Mouse (Mus musculus): Measurements from ENCODE around the gene Adk. TPM values are rescaled to one million over a fixed set of nuclear protein-coding genes. Genes with fewer than 3 reads are reported as not detected.

Gene Adk
- polyA plus RNA-seq, 1 experiment from 2014 or later = 240 TPM

- no peak overlapping the region for H3K9ac ChIP-seq (ENCODE audit: low read depth, low read length)
- H3K9me3 ChIP-seq (ENCODE audit: control insufficient read depth) = no peaks in the 10 kb centered on the region
- H3K4me2 ChIP-seq (replicated peaks; ENCODE audit: low read depth) = no peak overlapping the region
- ATAC-seq = no peak
- no peaks in the 10 kb centered on the region for H3K36me3 ChIP-seq (ENCODE audit: control insufficient read depth, insufficient read depth)
- H3K27ac ChIP-seq (ENCODE audit: low read depth, low read length) = no peak overlapping the region
- no peak for TF ChIP-seq CTCF (IDR thresholded peaks at IDR 0.05; ENCODE audit: low read depth)
- no peaks in the 10 kb centered on the region for H3K4me1 ChIP-seq (replicated peaks; ENCODE audit: control insufficient read depth, insufficient read depth, low read length)
- 79% methylated on average over 3 of the region's 3 CpGs for WGBS
- H3K4me3 ChIP-seq (ENCODE audit: low read depth, low read length) = no peak overlapping the region
- H3K27me3 ChIP-seq (replicated peaks; ENCODE audit: control insufficient read depth, insufficient read depth, low read length) = no peaks in the 10 kb centered on the region
These were observed 290.6 kb downstream of the Adk start for GRCm38 (mm10) chr14:21342984-21343383.

- TF ChIP-seq CTCF (IDR thresholded peaks at IDR 0.05; ENCODE audit: low read depth) = no peak
- WGBS = 89% methylated on average over 6 of the region's 6 CpGs
- no peaks in the 10 kb centered on the region for H3K9me3 ChIP-seq (ENCODE audit: control insufficient read depth)
- H3K36me3 ChIP-seq (ENCODE audit: control insufficient read depth, insufficient read depth) = no peaks in the 10 kb centered on the region
- no peak overlapping the region for H3K4me3 ChIP-seq (ENCODE audit: low read depth, low read length)
- H3K4me1 ChIP-seq (replicated peaks; ENCODE audit: control insufficient read depth, insufficient read depth, low read length) = no peaks in the 10 kb centered on the region
- no peaks in the 10 kb centered on the region for H3K27me3 ChIP-seq (replicated peaks; ENCODE audit: control insufficient read depth, insufficient read depth, low read length)
- H3K9ac ChIP-seq (ENCODE audit: low read depth, low read length) = no peak overlapping the region
- ATAC-seq = no peak
- H3K4me2 ChIP-seq (replicated peaks; ENCODE audit: low read depth) = no peak overlapping the region
- no peak overlapping the region for H3K27ac ChIP-seq (ENCODE audit: low read depth, low read length)
These were observed 292.5 kb downstream of the Adk start for GRCm38 (mm10) chr14:21344896-21345295.

GRCm38 (mm10) chr14:21348611-21349260 is 296.4 kb downstream of the Adk start:
- Histone ChIP-seq H3K4me3 (ENCODE audit: low read depth, low read length) (no peak overlapping the region), H3K36me3 (ENCODE audit: control insufficient read depth, insufficient read depth) (no peaks in the 10 kb centered on the region), H3K4me2 (replicated peaks; ENCODE audit: low read depth) (no peak overlapping the region), H3K9me3 (ENCODE audit: control insufficient read depth) (no peaks in the 10 kb centered on the region), H3K27me3 (replicated peaks; ENCODE audit: control insufficient read depth, insufficient read depth, low read length) (no peaks in the 10 kb centered on the region), H3K4me1 (replicated peaks; ENCODE audit: control insufficient read depth, insufficient read depth, low read length) (no peaks in the 10 kb centered on the region), H3K27ac (ENCODE audit: low read depth, low read length) (no peak overlapping the region), H3K9ac (ENCODE audit: low read depth, low read length) (no peak overlapping the region)
- no peak for ATAC-seq
- no peak for TF ChIP-seq CTCF (IDR thresholded peaks at IDR 0.05; ENCODE audit: low read depth)
- 54% methylated on average over 6 of the region's 6 CpGs for WGBS

- TF ChIP-seq CTCF (IDR thresholded peaks at IDR 0.05; ENCODE audit: low read depth) = no peak
- no peak overlapping the region for H3K4me2 ChIP-seq (replicated peaks; ENCODE audit: low read depth)
- no peak overlapping the region for H3K4me3 ChIP-seq (ENCODE audit: low read depth, low read length)
- no peak overlapping the region for H3K27ac ChIP-seq (ENCODE audit: low read depth, low read length)
- ATAC-seq = no peak
- H3K9me3 ChIP-seq (ENCODE audit: control insufficient read depth) = no peaks in the 10 kb centered on the region
- no peaks in the 10 kb centered on the region for H3K36me3 ChIP-seq (ENCODE audit: control insufficient read depth, insufficient read depth)
- no peaks in the 10 kb centered on the region for H3K4me1 ChIP-seq (replicated peaks; ENCODE audit: control insufficient read depth, insufficient read depth, low read length)
- no peaks in the 10 kb centered on the region for H3K27me3 ChIP-seq (replicated peaks; ENCODE audit: control insufficient read depth, insufficient read depth, low read length)
- WGBS = 80% methylated on average over 2 of the region's 2 CpGs
- no peak overlapping the region for H3K9ac ChIP-seq (ENCODE audit: low read depth, low read length)
These were observed 299.3 kb downstream of the Adk start for GRCm38 (mm10) chr14:21351646-21352045.

GRCm38 (mm10) chr14:21356286-21356685 is 303.9 kb downstream of the Adk start:
- no peak overlapping the region for H3K4me3 ChIP-seq (ENCODE audit: low read depth, low read length)
- WGBS = 43% methylated on average over 1 of the region's 1 CpGs
- no peak for ATAC-seq
- no peak for TF ChIP-seq CTCF (IDR thresholded peaks at IDR 0.05; ENCODE audit: low read depth)
- H3K27ac ChIP-seq (ENCODE audit: low read depth, low read length) = no peak overlapping the region
- no peak overlapping the region for H3K9ac ChIP-seq (ENCODE audit: low read depth, low read length)
- H3K27me3 ChIP-seq (replicated peaks; ENCODE audit: control insufficient read depth, insufficient read depth, low read length) = no peaks in the 10 kb centered on the region
- no peak overlapping the region for H3K4me2 ChIP-seq (replicated peaks; ENCODE audit: low read depth)
- no peaks in the 10 kb centered on the region for H3K36me3 ChIP-seq (ENCODE audit: control insufficient read depth, insufficient read depth)
- H3K9me3 ChIP-seq (ENCODE audit: control insufficient read depth) = no peaks in the 10 kb centered on the region
- no peaks in the 10 kb centered on the region for H3K4me1 ChIP-seq (replicated peaks; ENCODE audit: control insufficient read depth, insufficient read depth, low read length)

- Histone ChIP-seq H3K27ac (ENCODE audit: low read depth, low read length) (no peak overlapping the region), H3K27me3 (replicated peaks; ENCODE audit: control insufficient read depth, insufficient read depth, low read length) (no peaks in the 10 kb centered on the region), H3K9ac (ENCODE audit: low read depth, low read length) (no peak overlapping the region), H3K9me3 (ENCODE audit: control insufficient read depth) (no peaks in the 10 kb centered on the region), H3K4me3 (ENCODE audit: low read depth, low read length) (no peak overlapping the region), H3K4me2 (replicated peaks; ENCODE audit: low read depth) (no peak overlapping the region), H3K36me3 (ENCODE audit: control insufficient read depth, insufficient read depth) (no peaks in the 10 kb centered on the region), H3K4me1 (replicated peaks; ENCODE audit: control insufficient read depth, insufficient read depth, low read length) (no peaks in the 10 kb centered on the region)
- 91% methylated on average over 10 of the region's 10 CpGs for WGBS
- ATAC-seq = no peak
- no peak for TF ChIP-seq CTCF (IDR thresholded peaks at IDR 0.05; ENCODE audit: low read depth)
These were observed 307.0 kb downstream of the Adk start for GRCm38 (mm10) chr14:21359207-21359895.

All from intestine, postnatal 0 days (tissue).